In genomic region chrX:151345333-151346125, GRCm38 (mm10) we compare ENCODE assay signal across 8 mouse cellular contexts. TPM values are rescaled to one million over a fixed set of nuclear protein-coding genes. Genes with fewer than 3 reads are reported as not detected.
DNase-seq lines count a peak whose midpoint lies in the region; ATAC-seq and TF ChIP-seq lines count a peak whose summit lies in the region.

No protein-coding gene starts in this region.

- no peak overlapping the region; the same call in 1 of the 2 replicates for H3K9ac ChIP-seq in forebrain, embryonic 11.5 days (ENCODE audit: low read length)
- no peak overlapping the region; the same call in 1 of the 2 replicates for H3K9ac ChIP-seq in intestine, embryonic 14.5 days (ENCODE audit: low read length)
- peak overlapping the region; percentile 74 for H3K9ac ChIP-seq in midbrain, embryonic 16.5 days (ENCODE audit: low read depth, low read length)

- 41% methylated on average over 11 of the region's 11 CpGs for WGBS in lung, adult 2 months
- WGBS in forebrain, embryonic 11.5 days = 36% methylated on average over 11 of the region's 11 CpGs
- WGBS in intestine, embryonic 14.5 days = 38% methylated on average over 11 of the region's 11 CpGs
- 26% methylated on average over 11 of the region's 11 CpGs for WGBS in midbrain, embryonic 16.5 days

- no peak for TF ChIP-seq POLR2A in lung, adult 2 months (IDR thresholded peaks at IDR 0.05; ENCODE audit: borderline replicate concordance, extremely low read depth, low read depth, low read length)
- no peak for TF ChIP-seq POLR2A in bone marrow macrophage, adult 2 months (IDR thresholded peaks at IDR 0.05; ENCODE audit: borderline replicate concordance, low read depth, low read length)

- H3K4me2 ChIP-seq in forebrain, embryonic 11.5 days (ENCODE audit: low read depth, low read length, severe bottlenecking) = peak overlapping the region; percentile 60
- H3K4me2 ChIP-seq in intestine, embryonic 14.5 days (ENCODE audit: low read length) = peak overlapping the region; percentile 55
- H3K4me2 ChIP-seq in midbrain, embryonic 16.5 days (ENCODE audit: low read length) = peak overlapping the region; percentile 67

- H3K27ac ChIP-seq in bone marrow macrophage, adult 2 months (ENCODE audit: insufficient read depth, low read depth, low read length) = no peak overlapping the region
- no peak overlapping the region for H3K27ac ChIP-seq in forebrain, embryonic 11.5 days (ENCODE audit: low read depth, low read length)
- no peak overlapping the region for H3K27ac ChIP-seq in intestine, embryonic 14.5 days (ENCODE audit: low read depth)
- H3K27ac ChIP-seq in midbrain, embryonic 16.5 days (ENCODE audit: low read length) = peak overlapping the region; percentile 91; the same call in 1 of the 2 replicates

- TF ChIP-seq CTCF in lung, adult 2 months (IDR thresholded peaks at IDR 0.05; ENCODE audit: insufficient read depth, low read length) = no peak
- TF ChIP-seq CTCF in bone marrow macrophage, adult 2 months (IDR thresholded peaks at IDR 0.05; ENCODE audit: low read depth, low read length) = no peak

- H3K36me3 ChIP-seq in forebrain, embryonic 11.5 days (ENCODE audit: control insufficient read depth, insufficient read depth, low read length) = no peaks in the 10 kb centered on the region
- H3K36me3 ChIP-seq in intestine, embryonic 14.5 days (ENCODE audit: control insufficient read depth, insufficient read depth, low read length) = no peaks in the 10 kb centered on the region
- no peaks in the 10 kb centered on the region for H3K36me3 ChIP-seq in midbrain, embryonic 16.5 days (ENCODE audit: control insufficient read depth, insufficient read depth, low read length)

- no peak overlapping the region for H3K4me3 ChIP-seq in lung, adult 2 months (replicated peaks; ENCODE audit: extremely low read depth, low read depth, low read length)
- peak overlapping the region; percentile 77 for H3K4me3 ChIP-seq in bone marrow macrophage, adult 2 months (ENCODE audit: insufficient read depth, low read length)
- peak overlapping the region; percentile 63 for H3K4me3 ChIP-seq in forebrain, embryonic 11.5 days (ENCODE audit: low read depth, low read length)
- H3K4me3 ChIP-seq in intestine, embryonic 14.5 days (ENCODE audit: low read depth, low read length) = peak overlapping the region; percentile 54
- H3K4me3 ChIP-seq in midbrain, embryonic 16.5 days (ENCODE audit: low read depth, low read length) = peak overlapping the region; percentile 66

- H3K4me1 ChIP-seq in lung, adult 2 months (ENCODE audit: control insufficient read depth, insufficient read depth, low read length) = peaks cover 3% of the 10 kb centered on the region
- H3K4me1 ChIP-seq in bone marrow macrophage, adult 2 months (ENCODE audit: control insufficient read depth, insufficient read depth, low read length) = peaks cover 18% of the 10 kb centered on the region
- no peaks in the 10 kb centered on the region for H3K4me1 ChIP-seq in forebrain, embryonic 11.5 days (replicated peaks; ENCODE audit: control insufficient read depth, insufficient read depth, low read length)
- H3K4me1 ChIP-seq in intestine, embryonic 14.5 days (replicated peaks; ENCODE audit: control insufficient read depth, insufficient read depth, low read length) = 0 out of 2 replicates have a peak, but pooled peaks cover 3% of the 10 kb centered on the region
- H3K4me1 ChIP-seq in midbrain, embryonic 16.5 days (ENCODE audit: control insufficient read depth, insufficient read depth, low read length) = peaks cover 9% of the 10 kb centered on the region; the same call in 1 of the 2 replicates

- peaks cover 2% of the 10 kb centered on the region; the same call in 1 of the 2 replicates for H3K27me3 ChIP-seq in forebrain, embryonic 11.5 days (ENCODE audit: control insufficient read depth, insufficient read depth, low read length)
- H3K27me3 ChIP-seq in intestine, embryonic 14.5 days (replicated peaks; ENCODE audit: control insufficient read depth, insufficient read depth, low read length) = no peaks in the 10 kb centered on the region
- H3K27me3 ChIP-seq in midbrain, embryonic 16.5 days (ENCODE audit: control insufficient read depth, insufficient read depth, low read depth, low read length) = 0 out of 2 replicates have a peak, but pooled peaks cover 2% of the 10 kb centered on the region

- H3K9me3 ChIP-seq in forebrain, embryonic 11.5 days (ENCODE audit: control insufficient read depth, low read length) = no peaks in the 10 kb centered on the region
- H3K9me3 ChIP-seq in intestine, embryonic 14.5 days (ENCODE audit: control insufficient read depth, low read length) = no peaks in the 10 kb centered on the region
- no peaks in the 10 kb centered on the region for H3K9me3 ChIP-seq in midbrain, embryonic 16.5 days (replicated peaks; ENCODE audit: control insufficient read depth, low read length, poor library complexity, severe bottlenecking)

- DNase-seq in lung, adult 18-20 months = peak; percentile 3 to 4
- DNase-seq in lung, adult 2 months = no peak
- DNase-seq in forebrain, embryonic 11.5 days (ENCODE audit: low spot score) = no peak
- no peak for DNase-seq in intestine, embryonic 14.5 days (ENCODE audit: low spot score)
- DNase-seq in T-cell, adult 2 months (ENCODE audit: low spot score) = no peak

- no peak for ATAC-seq in forebrain, embryonic 11.5 days (replicated peaks; ENCODE audit: low FRiP score)
- ATAC-seq in intestine, embryonic 14.5 days (replicated peaks; ENCODE audit: low FRiP score, low TSS enrichment, low read depth) = no peak
- ATAC-seq in midbrain, embryonic 16.5 days = no peak
- no peak for ATAC-seq in frontal cortex, adult (ENCODE audit: low TSS enrichment)

RNA-seq across cellular contexts. Expression of gene Fam120c, which starts 1.6 kb away (rescaled TPM):
- 2.6 and 2.8 TPM in 2 replicates for polyA plus RNA-seq in lung, adult 2 months (2012; rRNA removed)
- polyA plus RNA-seq in bone marrow macrophage, adult 2 months (2012; ENCODE audit: insufficient read depth, insufficient read length, missing spikeins) = 1.8 and 2.6 TPM in 2 replicates
- polyA plus RNA-seq in forebrain, embryonic 11.5 days (2014; fragmentation: Nextera tagmentation; extraction: Ambion mirVana) = 4.4 and 4.6 TPM in 2 replicates
- 4.1 and 4.2 TPM in 2 replicates for polyA plus RNA-seq in intestine, embryonic 14.5 days (2014; fragmentation: Nextera tagmentation; extraction: Ambion mirVana)
- 8.2 and 8.5 TPM in 2 replicates for polyA plus RNA-seq in midbrain, embryonic 16.5 days (2015; fragmentation: Nextera tagmentation; extraction: Ambion mirVana)

Comparison
In these comparisons a context has a peak if more than half of its experiments do, and no peak if none do; other contexts are left out.
1. DNase-seq: peak in lung, adult 18-20 months (2 of 2); none in lung, adult 2 months (single experiment), forebrain, embryonic 11.5 days (single experiment), intestine, embryonic 14.5 days (single experiment) and T-cell, adult 2 months (single experiment).
2. Peak in every context shown above with its lines, with median percentiles within 50 percentile points of each other: H3K4me2 ChIP-seq.